8 mouse cellular contexts compared by ENCODE assay signal in the genomic region with DNA sequence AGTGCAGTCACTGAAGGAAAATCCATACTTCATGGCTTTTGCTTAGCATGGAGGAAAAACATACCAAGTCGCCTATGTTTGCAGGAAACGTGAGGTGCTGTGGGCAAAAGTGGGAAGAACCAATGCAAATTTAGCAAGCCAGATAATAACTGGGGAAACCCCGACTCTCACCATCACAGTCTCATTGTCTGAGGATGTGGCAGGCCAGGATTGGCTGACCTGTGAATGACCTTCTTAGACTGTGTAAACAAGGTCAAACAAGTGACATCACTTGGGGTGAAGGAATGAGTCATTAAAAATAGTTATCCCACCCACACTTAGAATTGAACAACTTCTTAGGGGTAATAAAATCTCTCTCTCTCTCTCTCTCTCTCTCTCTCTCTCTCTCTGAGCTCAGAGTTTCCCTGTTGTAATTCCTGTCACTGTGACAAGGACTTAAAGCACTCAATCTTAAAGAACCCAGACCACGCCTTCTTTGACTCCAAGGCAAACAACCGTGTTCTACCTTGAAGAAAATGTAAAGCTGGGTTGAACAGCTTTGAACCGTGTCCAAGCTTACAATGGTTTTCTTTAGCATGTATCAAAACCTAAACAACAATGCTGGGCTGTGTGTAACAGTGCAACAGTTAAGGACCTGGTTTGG.
DNase-seq lines count a peak whose midpoint lies in the region; ATAC-seq lines count a peak whose summit lies in the region.

No protein-coding gene starts in this region.

- H3K9ac ChIP-seq in neural tube, embryonic 11.5 days (ENCODE audit: low read length): no peak overlapping the region
- no peak overlapping the region for H3K9ac ChIP-seq in neural tube, embryonic 15.5 days (replicated peaks)
- H3K9ac ChIP-seq in intestine, embryonic 14.5 days (ENCODE audit: low read length): no peak overlapping the region
- no peak overlapping the region for H3K9ac ChIP-seq in stomach, embryonic 14.5 days (replicated peaks; ENCODE audit: low read depth, low read length)
- no peak overlapping the region for H3K9ac ChIP-seq in hindbrain, embryonic 13.5 days

- no peak overlapping the region for H3K4me2 ChIP-seq in neural tube, embryonic 11.5 days (ENCODE audit: low read depth)
- H3K4me2 ChIP-seq in neural tube, embryonic 15.5 days: no peak overlapping the region
- H3K4me2 ChIP-seq in intestine, embryonic 14.5 days (ENCODE audit: low read length): no peak overlapping the region
- H3K4me2 ChIP-seq in stomach, embryonic 14.5 days (replicated peaks; ENCODE audit: low read depth, low read length): no peak overlapping the region
- no peak overlapping the region for H3K4me2 ChIP-seq in hindbrain, embryonic 13.5 days

- H3K9me3 ChIP-seq in neural tube, embryonic 11.5 days (ENCODE audit: control insufficient read depth, low read length): no peaks in the 10 kb centered on the region
- no peaks in the 10 kb centered on the region for H3K9me3 ChIP-seq in neural tube, embryonic 15.5 days (replicated peaks)
- peaks cover 3% of the 10 kb centered on the region; the same call in 1 of the 2 replicates for H3K9me3 ChIP-seq in intestine, embryonic 14.5 days (ENCODE audit: control insufficient read depth, low read length)
- H3K9me3 ChIP-seq in stomach, embryonic 14.5 days (ENCODE audit: control insufficient read depth, low read depth, low read length): peaks cover 3% of the 10 kb centered on the region; the same call in 1 of the 2 replicates
- no peaks in the 10 kb centered on the region; the same call in 1 of the 2 replicates for H3K9me3 ChIP-seq in hindbrain, embryonic 13.5 days

- WGBS in neural tube, embryonic 11.5 days: 50% methylated on average over 6 of the region's 6 CpGs
- WGBS in neural tube, embryonic 15.5 days: 41% methylated on average over 6 of the region's 6 CpGs
- 27% methylated on average over 6 of the region's 6 CpGs for WGBS in intestine, embryonic 14.5 days
- 38% methylated on average over 6 of the region's 6 CpGs for WGBS in stomach, embryonic 14.5 days
- 67% methylated on average over 6 of the region's 6 CpGs for WGBS in hindbrain, embryonic 13.5 days

- no peaks in the 10 kb centered on the region for H3K4me1 ChIP-seq in neural tube, embryonic 11.5 days (ENCODE audit: control insufficient read depth, insufficient read depth, low read length)
- H3K4me1 ChIP-seq in neural tube, embryonic 15.5 days: peaks cover 10% of the 10 kb centered on the region
- no peaks in the 10 kb centered on the region; the same call in 1 of the 2 replicates for H3K4me1 ChIP-seq in intestine, embryonic 14.5 days (replicated peaks; ENCODE audit: control insufficient read depth, insufficient read depth, low read length)
- peaks cover 9% of the 10 kb centered on the region for H3K4me1 ChIP-seq in stomach, embryonic 14.5 days (ENCODE audit: control insufficient read depth, insufficient read depth, low read length)
- H3K4me1 ChIP-seq in hindbrain, embryonic 13.5 days (replicated peaks): peaks cover 16% of the 10 kb centered on the region

- ATAC-seq in neural tube, embryonic 11.5 days (ENCODE audit: insufficient read depth, low FRiP score, low TSS enrichment): no peak
- ATAC-seq in neural tube, embryonic 15.5 days (ENCODE audit: low FRiP score): no peak
- peak; percentile 94 for ATAC-seq in intestine, embryonic 14.5 days (replicated peaks; ENCODE audit: low FRiP score, low TSS enrichment, low read depth)
- ATAC-seq in stomach, embryonic 14.5 days (ENCODE audit: insufficient number of reproducible peaks, insufficient read depth, low FRiP score, low read depth): peak; percentile 82; the same call in 1 of the 2 replicates
- ATAC-seq in hindbrain, embryonic 13.5 days (ENCODE audit: low FRiP score): no peak

- no peak overlapping the region for H3K4me3 ChIP-seq in neural tube, embryonic 11.5 days (ENCODE audit: low read depth, low read length)
- H3K4me3 ChIP-seq in neural tube, embryonic 15.5 days (replicated peaks): no peak overlapping the region
- no peak overlapping the region for H3K4me3 ChIP-seq in intestine, embryonic 14.5 days (ENCODE audit: low read depth, low read length)
- H3K4me3 ChIP-seq in stomach, embryonic 14.5 days (ENCODE audit: low read depth, low read length): no peak overlapping the region
- no peak overlapping the region for H3K4me3 ChIP-seq in hindbrain, embryonic 13.5 days

- H3K27me3 ChIP-seq in neural tube, embryonic 11.5 days (ENCODE audit: control insufficient read depth, insufficient read depth, low read length): no peaks in the 10 kb centered on the region
- H3K27me3 ChIP-seq in neural tube, embryonic 15.5 days (replicated peaks): no peaks in the 10 kb centered on the region
- H3K27me3 ChIP-seq in intestine, embryonic 14.5 days (replicated peaks; ENCODE audit: control insufficient read depth, insufficient read depth, low read length): no peaks in the 10 kb centered on the region
- no peaks in the 10 kb centered on the region for H3K27me3 ChIP-seq in stomach, embryonic 14.5 days (ENCODE audit: control insufficient read depth, insufficient read depth, low read length)
- no peaks in the 10 kb centered on the region for H3K27me3 ChIP-seq in hindbrain, embryonic 13.5 days

- peak; percentile 41 for DNase-seq in neural tube, embryonic 11.5 days (ENCODE audit: low spot score)
- peak; percentile 40 for DNase-seq in ZHBTc4 (ENCODE audit: low read depth, low spot score)
- DNase-seq in intestine, embryonic 14.5 days (ENCODE audit: low spot score): peak; percentile 79
- DNase-seq in neural tube, embryonic 10.5 days (ENCODE audit: extremely low spot score, low spot score): no peak
- DNase-seq in thymus, adult 18-20 months: no peak

- H3K36me3 ChIP-seq in neural tube, embryonic 11.5 days (ENCODE audit: control insufficient read depth, insufficient read depth, low read length): no peaks in the 10 kb centered on the region
- H3K36me3 ChIP-seq in neural tube, embryonic 15.5 days: no peaks in the 10 kb centered on the region
- no peaks in the 10 kb centered on the region for H3K36me3 ChIP-seq in intestine, embryonic 14.5 days (ENCODE audit: control insufficient read depth, insufficient read depth, low read length)
- H3K36me3 ChIP-seq in stomach, embryonic 14.5 days (ENCODE audit: control insufficient read depth, insufficient read depth, low read length): no peaks in the 10 kb centered on the region
- no peaks in the 10 kb centered on the region for H3K36me3 ChIP-seq in hindbrain, embryonic 13.5 days

- H3K27ac ChIP-seq in neural tube, embryonic 11.5 days (ENCODE audit: low read depth, low read length): no peak overlapping the region
- no peak overlapping the region for H3K27ac ChIP-seq in neural tube, embryonic 15.5 days (replicated peaks)
- peak overlapping the region; percentile 64; the same call in 1 of the 2 replicates for H3K27ac ChIP-seq in intestine, embryonic 14.5 days (ENCODE audit: low read depth)
- peak overlapping the region; percentile 39; the same call in 1 of the 2 replicates for H3K27ac ChIP-seq in stomach, embryonic 14.5 days (ENCODE audit: low read length)
- no peak overlapping the region for H3K27ac ChIP-seq in hindbrain, embryonic 13.5 days

Comparison
In these comparisons a context has a peak if more than half of its experiments do, and no peak if none do; other contexts are left out.
1. DNase-seq: peak in neural tube, embryonic 11.5 days (single experiment), ZHBTc4 (single experiment) and intestine, embryonic 14.5 days (single experiment); none in neural tube, embryonic 10.5 days (single experiment) and thymus, adult 18-20 months (0 of 2).
2. ATAC-seq: peak in intestine, embryonic 14.5 days (single experiment) and stomach, embryonic 14.5 days (single experiment); none in neural tube, embryonic 11.5 days (single experiment), neural tube, embryonic 15.5 days (single experiment) and hindbrain, embryonic 13.5 days (single experiment).
3. H3K27ac ChIP-seq: peak in intestine, embryonic 14.5 days (single experiment) and stomach, embryonic 14.5 days (single experiment); none in neural tube, embryonic 11.5 days (single experiment), neural tube, embryonic 15.5 days (single experiment) and hindbrain, embryonic 13.5 days (single experiment).